Mouse (Mus musculus) forebrain, embryonic 11.5 days (tissue): ENCODE measurements at regions not wholly inside any gene's neighbourhood (a gene's known extent, or its start where the extent isn't known, plus 50 kb on each side); places are given as distances from the start of the nearest gene placed in this dataset.

Experiments
- ATAC-seq: fragments of 200-750 bp; cut with Nextera tagmentation; replicated peaks from 2 replicates; pipeline ENCODE4 v1.8.0; 2017; ENCODE audit warnings: moderate TSS enrichment; ENCODE audit not compliant: low FRiP score
- DNase-seq: peaks from one replicate; pipeline ENCODE4 v3.0.0-alpha.2; 2017; ENCODE audit warnings: low spot score
- H3K27ac ChIP-seq: fragments of 300-500 bp; sonication (generic); 2 replicates; pipeline ENCODE4 v1.5.1; 2014; ENCODE audit warnings: low read depth, low read length
- H3K27me3 ChIP-seq: fragments of 300-500 bp; sonication (generic); 2 replicates; pipeline ENCODE4 v1.6.1; 2014; ENCODE audit warnings: mild to moderate bottlenecking, low read length, mixed read lengths; ENCODE audit not compliant: control insufficient read depth, insufficient read depth
- H3K36me3 ChIP-seq: fragments of 300-500 bp; sonication (generic); 2 replicates; pipeline ENCODE4 v1.6.1; 2014; ENCODE audit warnings: mild to moderate bottlenecking, low read length, moderate library complexity, mixed read lengths; ENCODE audit not compliant: control insufficient read depth, insufficient read depth
- H3K4me1 ChIP-seq: fragments of 300-500 bp; sonication (generic); replicated peaks from 2 replicates; pipeline ENCODE4 v1.6.1; 2014; ENCODE audit warnings: low read length, mixed read lengths; ENCODE audit not compliant: control insufficient read depth, insufficient read depth
- H3K4me2 ChIP-seq: fragments of 300-500 bp; sonication (generic); 2 replicates; pipeline ENCODE4 v1.6.1; 2014; ENCODE audit warnings: low read depth, mild to moderate bottlenecking, low read length, moderate library complexity, mixed read lengths; ENCODE audit not compliant: severe bottlenecking
- H3K4me3 ChIP-seq: fragments of 300-500 bp; sonication (generic); 2 replicates; pipeline ENCODE4 v1.5.1; 2014; ENCODE audit warnings: low read depth, low read length
- H3K9ac ChIP-seq: fragments of 300-500 bp; sonication (generic); 2 replicates; pipeline ENCODE4 v1.6.1; 2014; ENCODE audit warnings: low read length
- H3K9me3 ChIP-seq: fragments of 300-500 bp; sonication (generic); 2 replicates; pipeline ENCODE4 v1.6.1; 2016; ENCODE audit warnings: low read length, mixed read lengths; ENCODE audit not compliant: control insufficient read depth
- WGBS: fragments of 180-500 bp; shearing (Covaris S2); extraction: QIAGEN DNeasy Blood & Tissue Kit; methylation state at CpG from one replicate; pipeline ENCODE4 v1.1.7; 2014; 5-methylcytosine and 5-hydroxymethylcytosine counted together

- Histone ChIP-seq H3K4me3 (no peak overlapping the region), H3K9me3 (no peaks in the 10 kb centered on the region), H3K4me2 (no peak overlapping the region), H3K36me3 (no peaks in the 10 kb centered on the region), H3K27me3 (no peaks in the 10 kb centered on the region), H3K9ac (no peak overlapping the region), H3K4me1 (no peaks in the 10 kb centered on the region), H3K27ac (no peak overlapping the region)
- 98% methylated on average over 2 of the region's 2 CpGs for WGBS
- no peak for ATAC-seq
- DNase-seq = no peak
Observed at GRCm38 (mm10) chr8:34756916-34757315, 645.4 kb upstream of the Gm10131 start.

GRCm38 (mm10) chr8:34756171-34756570 is 644.6 kb upstream of the Gm10131 start:
- no peak for DNase-seq
- Histone ChIP-seq H3K9ac (no peak overlapping the region), H3K36me3 (no peaks in the 10 kb centered on the region), H3K9me3 (no peaks in the 10 kb centered on the region), H3K4me1 (no peaks in the 10 kb centered on the region), H3K27me3 (no peaks in the 10 kb centered on the region), H3K4me2 (no peak overlapping the region), H3K27ac (no peak overlapping the region), H3K4me3 (no peak overlapping the region)
- ATAC-seq = no peak
- WGBS = 90% methylated on average over 4 of the region's 4 CpGs

- WGBS = 92% methylated on average over 4 of the region's 4 CpGs
- no peak overlapping the region for H3K4me2 ChIP-seq
- no peak overlapping the region for H3K9ac ChIP-seq
- H3K9me3 ChIP-seq = no peaks in the 10 kb centered on the region
- no peak overlapping the region for H3K4me3 ChIP-seq
- no peak overlapping the region for H3K27ac ChIP-seq
- no peaks in the 10 kb centered on the region for H3K4me1 ChIP-seq
- DNase-seq (no peak), ATAC-seq (no peak)
- no peaks in the 10 kb centered on the region for H3K27me3 ChIP-seq
- no peaks in the 10 kb centered on the region for H3K36me3 ChIP-seq
Observed at GRCm38 (mm10) chr8:34755480-34755879, 643.9 kb upstream of the Gm10131 start.

- DNase-seq (no peak), ATAC-seq (no peak)
- no peaks in the 10 kb centered on the region for H3K4me1 ChIP-seq
- no peak overlapping the region for H3K4me2 ChIP-seq
- H3K36me3 ChIP-seq = no peaks in the 10 kb centered on the region
- WGBS = 78% methylated on average over 10 of the region's 10 CpGs
- no peak overlapping the region for H3K4me3 ChIP-seq
- H3K27me3 ChIP-seq = no peaks in the 10 kb centered on the region
- no peaks in the 10 kb centered on the region for H3K9me3 ChIP-seq
- H3K27ac ChIP-seq = no peak overlapping the region
- no peak overlapping the region for H3K9ac ChIP-seq
Observed at GRCm38 (mm10) chr8:34753046-34753445, 641.5 kb upstream of the Gm10131 start.

- no peaks in the 10 kb centered on the region for H3K27me3 ChIP-seq
- no peak overlapping the region for H3K4me3 ChIP-seq
- H3K4me2 ChIP-seq = no peak overlapping the region
- no peak overlapping the region for H3K9ac ChIP-seq
- no peaks in the 10 kb centered on the region for H3K4me1 ChIP-seq
- no peak for DNase-seq
- no peak for ATAC-seq
- no peak overlapping the region for H3K27ac ChIP-seq
- no peaks in the 10 kb centered on the region for H3K36me3 ChIP-seq
- no peaks in the 10 kb centered on the region for H3K9me3 ChIP-seq
- 77% methylated on average over 8 of the region's 8 CpGs for WGBS
Observed at GRCm38 (mm10) chr8:34748521-34748920, 637.0 kb upstream of the Gm10131 start.

GRCm38 (mm10) chr8:34745706-34746105 is 634.2 kb upstream of the Gm10131 start:
- DNase-seq (no peak), ATAC-seq (no peak)
- Histone ChIP-seq H3K27me3 (no peaks in the 10 kb centered on the region), H3K36me3 (no peaks in the 10 kb centered on the region), H3K9me3 (no peaks in the 10 kb centered on the region), H3K27ac (no peak overlapping the region), H3K4me1 (no peaks in the 10 kb centered on the region), H3K4me2 (no peak overlapping the region), H3K9ac (no peak overlapping the region), H3K4me3 (no peak overlapping the region)
- 89% methylated on average over 7 of the region's 7 CpGs for WGBS

- ATAC-seq (no peak), DNase-seq (no peak)
- Histone ChIP-seq H3K4me2 (no peak overlapping the region), H3K9ac (no peak overlapping the region), H3K4me1 (no peaks in the 10 kb centered on the region), H3K36me3 (no peaks in the 10 kb centered on the region), H3K4me3 (no peak overlapping the region), H3K27ac (no peak overlapping the region), H3K9me3 (no peaks in the 10 kb centered on the region), H3K27me3 (no peaks in the 10 kb centered on the region)
- 64% methylated on average over 4 of the region's 4 CpGs for WGBS
Observed at GRCm38 (mm10) chr8:34744682-34745081, 633.1 kb upstream of the Gm10131 start.

- H3K27ac ChIP-seq = no peak overlapping the region
- no peak overlapping the region for H3K4me3 ChIP-seq
- no peak overlapping the region for H3K9ac ChIP-seq
- H3K36me3 ChIP-seq = no peaks in the 10 kb centered on the region
- no peaks in the 10 kb centered on the region for H3K4me1 ChIP-seq
- ATAC-seq (no peak), DNase-seq (no peak)
- H3K9me3 ChIP-seq = no peaks in the 10 kb centered on the region
- no peak overlapping the region for H3K4me2 ChIP-seq
- no peaks in the 10 kb centered on the region for H3K27me3 ChIP-seq
Observed at GRCm38 (mm10) chr8:34744179-34744578, 632.6 kb upstream of the Gm10131 start.

- no peaks in the 10 kb centered on the region for H3K9me3 ChIP-seq
- H3K36me3 ChIP-seq = no peaks in the 10 kb centered on the region
- H3K27ac ChIP-seq = no peak overlapping the region
- H3K27me3 ChIP-seq = no peaks in the 10 kb centered on the region
- DNase-seq = no peak
- H3K9ac ChIP-seq = no peak overlapping the region
- WGBS = 62% methylated on average over 6 of the region's 6 CpGs
- no peak overlapping the region for H3K4me3 ChIP-seq
- H3K4me1 ChIP-seq = no peaks in the 10 kb centered on the region
- no peak for ATAC-seq
- H3K4me2 ChIP-seq = no peak overlapping the region
Observed at GRCm38 (mm10) chr8:34743137-34743536, 631.6 kb upstream of the Gm10131 start.
